Mouse (Mus musculus) stomach, embryonic 14.5 days (tissue): ENCODE results near the gene Adarb2. TPM values are rescaled to one million over a fixed set of nuclear protein-coding genes. Genes with fewer than 3 reads are reported as not detected.

ENCODE experiments used
- ATAC-seq: fragments of 200-750 bp; cut with Nextera tagmentation; 2 replicates; pipeline ENCODE4 v1.8.0; 2017; ENCODE audit warnings: low read depth, moderate TSS enrichment; ENCODE audit not compliant: insufficient number of reproducible peaks, insufficient read depth, low FRiP score
- H3K27ac ChIP-seq: fragments of 300-500 bp; sonication (generic); 2 replicates; pipeline ENCODE4 v1.5.1; 2014; ENCODE audit warnings: mild to moderate bottlenecking, low read length, moderate library complexity, mixed read lengths
- H3K27me3 ChIP-seq: fragments of 300-500 bp; sonication (generic); 2 replicates; pipeline ENCODE4 v1.6.1; 2014; ENCODE audit warnings: low read length, control low read depth, mixed read lengths; ENCODE audit not compliant: control insufficient read depth, insufficient read depth
- H3K36me3 ChIP-seq: fragments of 300-500 bp; sonication (generic); 2 replicates; pipeline ENCODE4 v1.6.1; 2014; ENCODE audit warnings: mild to moderate bottlenecking, control low read depth, low read length, moderate library complexity, mixed read lengths; ENCODE audit not compliant: control insufficient read depth, insufficient read depth
- H3K4me1 ChIP-seq: fragments of 300-500 bp; sonication (generic); 2 replicates; pipeline ENCODE4 v1.6.1; 2014; ENCODE audit warnings: low read length, control low read depth, mixed read lengths; ENCODE audit not compliant: control insufficient read depth, insufficient read depth
- H3K4me2 ChIP-seq: fragments of 300-500 bp; sonication (generic); replicated peaks from 2 replicates; pipeline ENCODE4 v1.6.1; 2014; ENCODE audit warnings: low read depth, low read length, control low read depth
- H3K4me3 ChIP-seq: fragments of 300-500 bp; sonication (generic); 2 replicates; pipeline ENCODE4 v1.5.1; 2014; ENCODE audit warnings: low read depth, low read length, control low read depth
- H3K9ac ChIP-seq: fragments of 300-500 bp; sonication (generic); replicated peaks from 2 replicates; pipeline ENCODE4 v1.6.1; 2014; ENCODE audit warnings: low read depth, mild to moderate bottlenecking, control low read depth, low read length, moderate library complexity, mixed read lengths
- H3K9me3 ChIP-seq: fragments of 300-500 bp; sonication (generic); 2 replicates; pipeline ENCODE4 v1.6.1; 2016; ENCODE audit warnings: low read depth, low read length, control low read depth; ENCODE audit not compliant: control insufficient read depth
- WGBS: fragments of 180-500 bp; shearing (Covaris S2); extraction: QIAGEN DNeasy Blood & Tissue Kit; methylation state at CpG from one replicate; pipeline ENCODE4 v1.1.7; 2014; 5-methylcytosine and 5-hydroxymethylcytosine counted together
- polyA plus RNA-seq: library from polyadenylated mRNA; unstranded; fragments of >200 nt; fragmentation: Nextera tagmentation; extraction: Ambion mirVana; gene quantifications from 2 replicates; pipeline ENCODE4 v1.2.1, GENCODE M21; 2014

Gene Adarb2
- polyA plus RNA-seq, 1 experiment from 2014 or later, result 1.3 TPM

DNA sequence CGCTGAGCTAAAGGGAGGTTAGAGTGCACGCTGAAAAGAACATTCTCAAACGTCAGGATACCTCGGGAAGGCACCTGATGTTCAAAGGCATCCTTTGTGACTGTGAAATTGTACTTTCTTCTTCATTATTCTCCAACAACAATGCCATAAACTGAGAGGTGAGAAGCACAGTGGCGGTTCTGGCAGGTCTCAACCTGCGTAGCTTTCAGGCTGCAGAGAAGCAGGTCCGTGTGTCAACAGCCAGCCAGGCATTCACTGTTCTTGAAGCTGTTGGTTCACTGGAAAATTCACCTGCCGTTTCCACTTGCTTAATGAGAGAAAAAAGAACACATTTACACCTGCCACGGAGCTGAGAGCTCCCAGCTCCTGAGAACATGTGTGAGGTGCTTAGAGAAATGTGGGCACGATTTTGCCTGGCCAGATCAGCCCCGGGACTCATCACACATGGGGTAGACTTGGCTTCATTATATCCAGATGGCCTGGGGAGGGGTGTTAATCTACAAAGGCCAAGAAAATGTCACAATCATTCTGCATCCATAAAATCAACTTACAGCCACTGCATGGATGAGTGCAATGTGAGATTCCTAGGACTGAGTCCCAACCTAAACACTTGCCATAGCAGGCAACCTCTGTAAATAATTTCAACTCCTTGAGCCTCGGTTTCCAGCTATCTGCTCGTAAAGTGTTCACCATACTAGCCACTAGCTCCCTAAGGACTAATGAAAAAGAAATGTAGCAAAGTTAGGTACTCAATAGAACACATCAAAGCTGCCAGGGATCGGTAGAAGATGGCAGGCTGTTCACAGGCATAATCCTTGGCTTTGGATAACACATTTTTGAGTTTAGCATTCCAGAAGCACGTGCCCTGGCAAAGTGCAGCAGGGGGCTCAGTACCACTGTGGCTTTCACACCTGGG is 364.7 kb downstream of the Adarb2 start:
- WGBS, result 68% methylated on average over 15 of the region's 15 CpGs
- Histone ChIP-seq H3K4me3 (no peak overlapping the region), H3K4me1 (no peaks in the 10 kb centered on the region), H3K4me2 (no peak overlapping the region), H3K27ac (no peak overlapping the region), H3K36me3 (no peaks in the 10 kb centered on the region), H3K9me3 (no peaks in the 10 kb centered on the region), H3K9ac (no peak overlapping the region), H3K27me3 (no peaks in the 10 kb centered on the region)
- no peak for ATAC-seq

DNA sequence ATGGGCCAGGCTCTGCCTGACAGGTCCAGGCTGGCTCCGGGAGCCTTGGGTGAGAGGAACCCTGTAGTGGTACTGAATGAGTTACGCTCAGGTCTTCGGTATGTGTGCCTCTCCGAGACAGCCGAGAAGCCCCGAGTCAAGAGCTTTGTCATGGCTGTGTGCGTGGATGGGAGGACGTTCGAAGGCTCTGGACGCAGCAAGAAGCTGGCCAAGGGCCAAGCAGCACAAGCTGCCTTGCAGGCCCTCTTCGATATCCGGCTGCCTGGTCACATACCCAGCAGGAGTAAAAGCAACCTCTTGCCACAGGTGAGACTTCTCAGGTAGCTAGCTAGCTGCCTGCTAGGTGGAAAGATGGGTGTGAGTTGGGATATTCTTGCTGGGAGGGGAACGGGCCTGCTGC is 367.6 kb downstream of the Adarb2 start:
- no peak overlapping the region for H3K27ac ChIP-seq
- 71% methylated on average over 13 of the region's 13 CpGs for WGBS
- no peak overlapping the region for H3K4me3 ChIP-seq
- peak; percentile 38; the same call in 1 of the 2 replicates for ATAC-seq
- H3K4me1 ChIP-seq, result no peaks in the 10 kb centered on the region
- H3K4me2 ChIP-seq, result no peak overlapping the region
- no peaks in the 10 kb centered on the region for H3K27me3 ChIP-seq
- H3K36me3 ChIP-seq, result no peaks in the 10 kb centered on the region
- no peaks in the 10 kb centered on the region for H3K9me3 ChIP-seq
- no peak overlapping the region for H3K9ac ChIP-seq

DNA sequence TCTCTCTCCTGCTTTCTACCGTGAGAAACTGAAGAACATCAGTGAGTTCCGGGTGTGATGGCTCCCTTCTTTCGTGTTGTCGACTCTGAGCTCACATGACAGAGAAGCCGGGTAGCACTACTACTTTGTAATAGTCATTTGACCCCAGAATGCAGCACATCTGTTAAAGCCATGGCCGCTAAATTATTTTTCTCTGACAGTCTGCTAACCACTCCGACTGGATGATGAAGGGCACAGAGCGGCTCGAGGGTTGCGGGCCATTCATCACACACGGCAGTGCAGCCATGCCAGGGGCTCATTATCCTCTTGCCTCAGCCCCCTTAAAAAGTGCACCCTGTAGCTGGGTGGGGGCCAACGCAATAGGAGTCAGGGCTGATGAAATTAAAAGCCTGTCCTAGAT is 371.2 kb downstream of the Adarb2 start:
- no peak overlapping the region for H3K4me3 ChIP-seq
- H3K4me2 ChIP-seq, result no peak overlapping the region
- no peak overlapping the region for H3K9ac ChIP-seq
- no peaks in the 10 kb centered on the region for H3K36me3 ChIP-seq
- no peak for ATAC-seq
- H3K27me3 ChIP-seq, result no peaks in the 10 kb centered on the region
- no peaks in the 10 kb centered on the region for H3K4me1 ChIP-seq
- H3K27ac ChIP-seq, result no peak overlapping the region
- no peaks in the 10 kb centered on the region for H3K9me3 ChIP-seq
- WGBS, result 44% methylated on average over 12 of the region's 12 CpGs

DNA sequence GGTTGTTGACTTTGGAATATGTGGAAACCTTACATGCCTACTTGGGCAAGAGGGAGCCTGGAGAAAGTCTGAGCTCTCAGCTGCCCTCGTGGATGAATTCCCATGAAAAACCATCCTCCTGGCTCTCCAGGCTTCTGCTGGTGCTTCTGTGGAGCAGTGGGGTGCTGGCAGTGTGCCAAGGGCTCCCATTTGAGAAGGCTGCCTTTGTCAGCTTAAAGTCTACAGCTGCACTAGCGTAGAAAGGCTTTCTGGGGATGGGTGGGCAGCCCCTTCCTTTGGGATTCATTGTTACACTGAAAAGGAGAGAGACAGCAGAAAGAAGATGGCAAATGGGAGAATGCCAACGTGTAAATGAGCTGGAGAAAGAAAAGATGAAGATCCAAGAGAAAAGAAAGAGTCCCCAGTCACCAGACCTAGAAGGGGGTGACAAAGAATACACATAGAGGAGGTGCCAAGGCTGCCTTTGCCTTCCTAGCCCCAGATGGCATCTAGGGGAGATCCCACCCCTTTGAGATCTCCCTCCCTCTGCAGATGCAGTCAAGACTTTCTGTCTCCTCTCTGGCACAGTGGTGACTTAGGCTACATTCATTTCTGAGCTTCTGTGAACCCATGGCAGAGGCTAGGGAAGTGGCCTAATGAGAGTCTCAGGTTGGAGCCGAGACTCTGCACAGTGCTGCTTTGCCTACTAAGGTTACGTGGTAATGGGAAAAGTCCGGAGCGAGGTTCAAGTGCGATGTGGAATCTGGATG is 381.8 kb downstream of the Adarb2 start:
- H3K27ac ChIP-seq, result no peak overlapping the region
- H3K9me3 ChIP-seq, result no peaks in the 10 kb centered on the region
- WGBS, result 71% methylated on average over 8 of the region's 8 CpGs
- no peak overlapping the region for H3K4me3 ChIP-seq
- no peak overlapping the region for H3K9ac ChIP-seq
- H3K36me3 ChIP-seq, result no peaks in the 10 kb centered on the region
- H3K4me1 ChIP-seq, result no peaks in the 10 kb centered on the region
- no peaks in the 10 kb centered on the region for H3K27me3 ChIP-seq
- no peak overlapping the region for H3K4me2 ChIP-seq
- ATAC-seq, result no peak

DNA sequence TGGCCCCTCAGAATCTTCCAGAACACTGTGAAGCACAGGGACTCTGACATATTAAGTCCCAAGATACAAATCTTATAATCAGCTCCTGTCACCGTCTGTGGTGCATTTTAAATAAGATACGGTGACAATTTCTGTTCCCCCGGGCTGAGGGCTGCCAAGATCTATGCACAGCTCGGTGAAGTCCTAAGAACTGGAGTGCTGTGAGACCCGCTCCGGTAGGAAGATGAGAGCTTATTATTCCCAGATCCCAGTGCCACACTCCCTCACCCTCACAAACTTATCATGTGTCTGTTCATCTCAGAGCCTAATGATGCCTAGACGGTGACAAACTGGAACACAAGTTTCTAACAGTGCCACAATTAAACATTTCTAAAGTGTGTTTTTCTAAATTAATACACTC is 384.8 kb downstream of the Adarb2 start:
- H3K9me3 ChIP-seq, result no peaks in the 10 kb centered on the region
- H3K27ac ChIP-seq, result no peak overlapping the region
- no peak overlapping the region for H3K4me2 ChIP-seq
- no peaks in the 10 kb centered on the region for H3K4me1 ChIP-seq
- whole genome bisulfite sequencing, result 87% methylated on average over 7 of the region's 7 CpGs
- no peaks in the 10 kb centered on the region for H3K36me3 ChIP-seq
- no peak overlapping the region for H3K4me3 ChIP-seq
- no peaks in the 10 kb centered on the region for H3K27me3 ChIP-seq
- ATAC-seq, result no peak
- no peak overlapping the region for H3K9ac ChIP-seq

DNA sequence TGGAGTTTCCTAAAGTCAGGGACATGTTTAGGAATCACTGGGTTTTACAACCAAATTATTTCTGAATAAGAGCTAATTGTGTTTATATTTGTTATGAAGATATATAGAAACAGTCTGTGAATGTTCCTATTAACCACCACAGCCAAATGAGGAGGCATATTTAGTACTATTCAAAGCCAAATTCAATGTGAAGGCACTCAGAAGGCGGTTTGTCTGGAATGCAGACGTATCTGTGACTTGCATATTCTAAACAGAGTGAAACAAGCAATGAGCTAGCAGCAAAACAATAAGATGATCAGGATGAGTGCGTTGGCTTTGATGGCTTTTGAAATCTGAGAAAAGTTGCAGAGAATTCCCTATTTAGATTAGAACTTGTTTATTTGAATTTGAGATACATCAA is 387.8 kb downstream of the Adarb2 start:
- H3K9ac ChIP-seq, result no peak overlapping the region
- no peak for ATAC-seq
- no peaks in the 10 kb centered on the region for H3K9me3 ChIP-seq
- H3K4me1 ChIP-seq, result no peaks in the 10 kb centered on the region
- H3K27me3 ChIP-seq, result no peaks in the 10 kb centered on the region
- H3K36me3 ChIP-seq, result no peaks in the 10 kb centered on the region
- no peak overlapping the region for H3K4me2 ChIP-seq
- H3K4me3 ChIP-seq, result no peak overlapping the region
- H3K27ac ChIP-seq, result no peak overlapping the region
- 71% methylated on average over 3 of the region's 3 CpGs for WGBS

DNA sequence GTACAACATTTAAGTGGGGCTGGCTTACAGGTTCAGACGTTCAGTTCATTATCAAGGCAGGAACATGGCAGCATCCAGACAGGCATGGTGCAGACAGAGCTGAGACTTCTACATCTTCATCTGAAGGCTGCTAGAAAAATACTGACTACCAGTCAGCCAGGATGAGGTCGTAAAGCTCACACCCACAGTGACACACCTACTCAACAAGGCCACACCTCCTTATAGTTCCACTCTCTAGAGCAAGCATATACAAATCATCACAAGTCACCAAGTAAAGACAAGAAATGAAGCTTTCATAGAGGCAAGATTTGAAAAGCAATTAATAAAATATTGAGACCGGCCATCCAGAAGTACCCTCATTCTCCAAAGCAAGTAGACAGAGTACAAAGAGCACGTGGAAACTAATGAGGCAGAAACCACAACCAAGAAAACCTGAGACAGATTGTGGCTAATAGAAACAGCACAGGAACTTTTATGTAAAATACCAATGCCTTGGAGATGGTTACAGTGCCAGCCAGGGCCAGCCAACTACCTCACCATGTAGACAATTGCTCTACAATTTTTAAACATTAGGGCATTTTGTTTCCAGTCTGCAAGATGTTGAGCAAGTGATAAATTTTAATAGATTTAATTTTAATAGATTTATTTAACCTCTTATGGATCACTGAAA is 394.4 kb downstream of the Adarb2 start:
- Histone ChIP-seq H3K27ac (no peak overlapping the region), H3K4me2 (no peak overlapping the region), H3K36me3 (no peaks in the 10 kb centered on the region), H3K9me3 (no peaks in the 10 kb centered on the region), H3K27me3 (no peaks in the 10 kb centered on the region), H3K9ac (no peak overlapping the region), H3K4me1 (no peaks in the 10 kb centered on the region), H3K4me3 (no peak overlapping the region)
- ATAC-seq, result no peak
- WGBS, result 72% methylated on average over 4 of the region's 4 CpGs

DNA sequence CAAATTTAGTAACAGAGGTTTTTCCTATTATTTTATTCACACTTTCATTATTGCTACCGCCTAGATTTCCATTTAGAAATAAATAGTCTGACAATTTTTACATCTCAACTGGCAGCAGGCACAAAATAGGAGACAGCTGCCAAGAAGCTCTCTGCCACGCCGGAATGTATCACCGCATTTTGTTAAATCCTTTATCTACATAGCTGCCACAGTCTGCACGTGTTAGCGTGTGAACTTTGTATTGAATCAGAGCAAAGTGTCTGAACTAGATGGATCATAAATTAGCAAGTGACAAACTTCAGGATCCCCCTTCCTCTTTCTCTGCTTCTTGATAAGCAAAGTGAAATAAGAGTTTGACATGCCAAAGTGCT is 395.0 kb downstream of the Adarb2 start:
- WGBS, result 54% methylated on average over 6 of the region's 6 CpGs
- Histone ChIP-seq H3K36me3 (no peaks in the 10 kb centered on the region), H3K4me3 (no peak overlapping the region), H3K4me1 (no peaks in the 10 kb centered on the region), H3K27ac (no peak overlapping the region), H3K27me3 (no peaks in the 10 kb centered on the region), H3K4me2 (no peak overlapping the region), H3K9ac (no peak overlapping the region), H3K9me3 (no peaks in the 10 kb centered on the region)
- ATAC-seq, result no peak
